Mouse (Mus musculus): ENCODE data around the gene Rpusd3.

Gene Rpusd3

DNA sequence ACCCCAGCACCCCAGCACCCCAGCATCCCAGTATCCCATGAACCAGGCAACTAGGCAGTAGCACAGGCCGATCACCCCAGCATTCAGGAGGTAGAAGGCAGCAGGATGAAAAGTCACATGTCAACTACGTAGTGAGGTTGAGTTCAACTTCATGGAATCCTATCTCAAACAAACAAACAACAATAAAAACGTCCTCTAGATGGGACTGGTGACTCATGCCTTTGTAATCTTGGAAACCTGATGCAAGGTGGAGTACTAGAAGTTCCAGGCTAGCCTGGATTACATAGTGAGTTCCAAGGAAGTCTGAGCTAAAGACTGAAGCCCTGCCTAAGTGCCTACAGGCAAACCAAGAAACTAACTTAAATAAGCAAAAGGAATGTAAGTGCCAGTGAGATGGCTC, 11.7 kb upstream of the Rpusd3 start:
- no peak for DNase-seq (ENCODE audit: inconsistent age in 2 of 2, low spot score in 1 of 2)

DNA sequence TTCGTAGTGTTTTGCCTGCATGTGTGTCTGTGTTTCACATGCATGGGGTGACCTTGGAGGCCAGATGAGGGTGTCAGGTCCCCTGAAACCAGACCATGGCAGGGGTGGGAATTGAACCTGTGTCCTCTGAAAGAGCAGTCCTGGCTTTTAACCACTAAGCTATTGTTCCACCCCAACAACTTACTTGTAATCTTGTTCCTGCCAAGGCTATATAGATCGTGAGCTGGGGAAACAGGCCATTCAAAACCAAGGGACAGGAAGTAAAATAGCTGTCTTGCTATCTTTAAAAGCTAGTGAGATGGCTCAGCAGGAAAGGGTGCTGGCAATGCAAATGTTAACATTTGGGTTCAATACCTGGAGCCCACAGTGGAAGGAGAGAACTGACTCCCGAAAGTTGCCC, 10.8 kb upstream of the Rpusd3 start:
- DNase-seq (ENCODE audit: inconsistent age in 2 of 2, low spot score in 1 of 2) = no peak

DNA sequence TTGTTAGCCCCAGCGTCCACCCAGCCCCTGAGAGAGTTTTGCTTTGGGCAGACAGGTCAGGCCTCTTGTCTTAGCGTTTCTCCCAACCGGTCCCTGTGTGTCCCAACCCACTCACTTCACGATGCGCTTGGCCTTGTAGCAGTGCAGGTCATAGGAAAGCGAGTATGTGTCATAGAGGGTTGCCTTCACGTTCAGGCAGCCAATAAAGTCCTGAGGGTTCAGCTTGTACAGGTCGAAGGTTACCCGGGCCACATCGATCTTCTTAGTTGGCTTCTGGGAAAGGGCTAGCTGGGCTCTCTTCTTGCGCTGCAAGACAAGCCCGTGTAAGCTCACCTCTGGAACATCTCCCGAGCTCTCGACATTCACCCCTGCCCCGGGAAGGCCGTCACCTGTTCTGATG, 8.9 kb upstream of the Rpusd3 start:
- no peak for DNase-seq (ENCODE audit: inconsistent age in 2 of 2, low spot score in 1 of 2)

DNA sequence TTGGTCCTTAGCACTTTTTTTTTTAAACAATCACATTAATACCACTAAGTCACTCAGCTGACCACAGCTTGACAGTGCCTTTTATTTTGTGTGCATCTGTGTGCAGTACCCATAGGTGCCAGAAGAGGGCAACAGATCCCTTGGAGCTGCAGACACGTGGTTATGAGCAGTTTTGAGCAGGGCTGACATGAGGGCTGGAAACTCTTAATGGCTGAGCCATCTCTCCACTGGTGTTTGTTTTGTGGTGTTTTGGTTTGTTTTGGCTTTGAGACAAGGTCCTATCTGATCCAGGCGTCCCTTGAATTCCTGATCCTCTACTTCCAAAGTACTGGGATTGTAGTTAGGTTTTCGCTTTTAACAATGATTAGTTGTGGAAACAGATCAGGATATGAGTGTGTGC, 8.3 kb upstream of the Rpusd3 start:
- peak in 1 of 2 experiments; percentile 58 for DNase-seq (ENCODE audit: inconsistent age in 2 of 2, low spot score in 1 of 2)

DNA sequence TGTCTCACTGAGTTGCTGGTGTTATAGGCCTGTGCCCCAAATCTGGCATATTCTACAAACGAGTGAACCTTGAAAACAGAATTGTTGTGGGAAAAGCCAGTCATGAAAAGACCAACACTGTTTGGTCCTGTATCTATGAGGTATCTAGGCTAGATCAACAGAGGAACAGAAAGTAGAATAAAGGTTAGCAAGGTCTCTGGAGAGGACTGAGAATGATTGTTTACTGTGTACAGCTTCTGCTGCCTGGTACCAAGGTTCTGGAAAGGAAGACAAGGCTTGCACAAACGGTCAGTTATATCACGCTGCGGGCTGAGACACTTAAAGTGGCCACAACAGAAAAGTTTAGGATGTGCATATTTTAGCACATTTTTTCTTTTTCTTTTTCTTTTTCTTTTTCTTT, 7.6 kb upstream of the Rpusd3 start:
- no peak for DNase-seq (ENCODE audit: inconsistent age in 2 of 2, low spot score in 1 of 2)

DNA sequence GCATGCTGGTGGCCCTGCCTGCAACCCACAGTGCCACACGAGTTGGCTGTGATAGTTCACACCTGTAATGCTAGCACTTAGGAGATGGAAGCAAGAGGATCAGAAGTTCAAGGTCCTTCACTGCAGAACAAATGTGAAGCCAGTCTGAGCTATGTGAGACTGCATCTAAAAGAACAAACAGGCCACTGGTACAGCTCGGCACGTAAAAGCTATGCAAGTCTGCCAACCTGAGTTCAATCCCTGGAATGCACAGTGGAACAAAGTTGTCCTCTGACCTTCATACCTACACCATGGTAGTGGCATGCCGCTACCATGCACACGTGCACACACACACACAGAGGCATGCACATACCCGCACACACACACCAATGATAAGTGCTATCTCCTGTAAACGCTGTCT, 5.0 kb upstream of the Rpusd3 start:
- peak in 1 of 2 experiments; percentile 59 for DNase-seq (ENCODE audit: inconsistent age in 2 of 2, low spot score in 1 of 2)

DNA sequence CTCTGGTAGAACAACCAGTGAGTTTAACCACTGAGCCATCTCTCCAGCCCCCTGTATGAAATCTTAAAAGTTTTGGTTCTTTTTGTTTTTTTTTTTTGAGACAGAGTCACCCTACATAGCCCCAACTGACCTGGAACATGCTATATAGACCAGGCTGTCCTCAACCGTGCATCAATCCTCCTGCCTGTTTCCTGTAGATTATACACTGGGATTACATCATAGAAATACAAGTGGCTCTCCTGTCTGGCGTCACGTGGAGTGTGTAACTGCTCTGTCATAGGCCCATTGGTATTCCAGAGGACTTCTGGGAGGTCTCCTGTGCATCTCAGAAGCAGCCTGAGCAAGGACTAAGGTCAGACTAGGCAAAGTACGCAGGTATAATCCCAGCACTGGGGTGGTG, 3.9 kb upstream of the Rpusd3 start:
- no peak for DNase-seq (ENCODE audit: inconsistent age in 2 of 2, low spot score in 1 of 2)

DNA sequence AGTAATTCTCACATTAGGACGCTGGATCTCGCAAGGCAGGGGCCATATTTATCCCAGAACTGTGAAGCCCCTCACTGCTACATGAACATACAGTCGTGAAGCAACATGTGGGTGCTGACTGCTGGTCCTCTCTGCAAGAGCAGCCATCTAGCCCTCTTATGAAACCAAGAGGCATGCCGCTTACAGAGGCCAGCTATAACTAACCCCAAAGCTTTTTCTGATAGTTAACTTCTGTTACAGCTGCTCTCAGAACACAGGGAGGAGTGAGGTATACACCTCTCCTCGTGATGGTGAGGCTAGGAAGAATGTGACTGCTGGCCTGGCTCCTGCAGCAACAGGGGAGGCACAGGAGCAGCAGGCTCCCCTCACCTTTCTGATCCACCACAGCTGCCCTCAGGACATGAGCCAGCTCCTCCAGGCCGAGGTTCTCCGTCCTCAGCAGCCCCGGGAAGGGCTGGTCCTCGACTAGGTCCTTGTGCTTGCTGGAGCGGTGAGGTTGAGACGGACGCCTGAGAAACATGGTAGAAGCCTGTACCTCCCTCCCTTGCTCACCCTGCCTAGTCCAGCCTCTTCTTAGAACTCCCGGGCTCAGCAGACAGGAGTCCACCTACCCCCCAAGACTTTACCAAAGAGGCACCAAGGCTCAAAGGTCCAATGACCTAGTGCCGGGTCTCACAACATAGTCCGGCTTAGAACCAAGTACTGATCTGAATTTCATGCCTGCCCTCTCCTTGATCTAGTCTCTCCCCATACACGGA, 520 bp downstream of the Rpusd3 start:
- no peak for DNase-seq (ENCODE audit: inconsistent age in 2 of 2, low spot score in 1 of 2)

DNA sequence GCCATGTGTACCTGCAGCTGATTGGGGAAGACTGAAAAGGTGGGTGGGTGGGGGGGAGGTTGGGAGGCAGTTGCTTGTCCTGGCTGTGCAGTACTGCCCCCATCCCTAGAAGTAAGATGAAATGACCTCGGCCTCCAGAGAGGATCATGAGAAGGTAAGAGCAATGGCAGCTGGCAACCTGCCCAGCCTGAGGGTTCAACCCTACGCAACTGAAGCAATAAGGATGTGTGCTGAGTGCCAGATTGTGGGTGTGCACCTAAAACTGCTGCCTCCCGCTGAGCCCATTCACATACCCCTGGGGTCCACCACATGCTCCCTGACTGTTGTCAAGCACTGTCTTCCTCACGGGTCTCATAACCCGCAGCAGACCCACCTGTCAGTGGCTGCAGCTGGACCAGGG, 2.7 kb downstream of the Rpusd3 start:
- no peak for DNase-seq (ENCODE audit: inconsistent age in 2 of 2, low spot score in 1 of 2)

DNA sequence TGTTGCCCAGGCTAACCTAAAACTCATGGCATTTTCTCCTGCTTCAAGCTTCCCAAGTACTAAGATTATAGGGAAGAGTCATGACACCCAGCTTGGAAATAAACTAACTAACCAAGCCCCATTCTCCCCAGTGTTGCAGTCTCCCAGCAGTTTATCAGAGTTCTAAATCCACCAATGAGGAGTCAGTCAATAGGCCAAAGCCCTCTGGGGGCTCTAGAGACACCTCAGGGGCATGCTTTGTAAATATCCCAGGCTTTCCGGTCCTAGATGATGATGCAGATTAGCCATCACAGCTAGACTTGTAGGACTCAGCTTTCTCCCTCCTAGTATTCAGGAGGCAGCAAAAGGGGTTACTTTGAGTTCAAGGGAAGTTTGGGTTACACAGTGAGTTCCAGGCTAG, 9.1 kb downstream of the Rpusd3 start:
- no peak for DNase-seq (ENCODE audit: inconsistent age in 2 of 2, low spot score in 1 of 2)

DNA sequence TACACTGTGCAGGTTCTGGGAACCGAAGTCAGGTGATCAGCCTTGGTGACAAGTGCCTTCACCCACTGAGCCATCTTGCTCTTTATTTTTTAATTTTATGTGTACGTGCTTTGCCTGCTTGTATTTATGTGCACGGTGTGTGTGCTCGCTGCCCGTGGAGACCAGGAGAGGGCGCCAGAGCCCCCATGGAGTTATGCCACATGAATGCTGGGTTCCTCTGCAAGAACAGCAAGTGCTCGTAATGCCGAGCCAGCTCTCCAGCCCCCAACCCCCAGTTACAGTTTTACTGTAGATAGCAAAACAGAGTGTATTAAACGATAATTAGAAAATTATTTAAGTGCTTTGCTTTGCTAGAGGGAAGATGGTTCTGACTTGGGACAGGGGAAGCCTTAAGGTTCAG, 12.5 kb downstream of the Rpusd3 start:
- no peak for DNase-seq (ENCODE audit: inconsistent age in 2 of 2, low spot score in 1 of 2)

DNA sequence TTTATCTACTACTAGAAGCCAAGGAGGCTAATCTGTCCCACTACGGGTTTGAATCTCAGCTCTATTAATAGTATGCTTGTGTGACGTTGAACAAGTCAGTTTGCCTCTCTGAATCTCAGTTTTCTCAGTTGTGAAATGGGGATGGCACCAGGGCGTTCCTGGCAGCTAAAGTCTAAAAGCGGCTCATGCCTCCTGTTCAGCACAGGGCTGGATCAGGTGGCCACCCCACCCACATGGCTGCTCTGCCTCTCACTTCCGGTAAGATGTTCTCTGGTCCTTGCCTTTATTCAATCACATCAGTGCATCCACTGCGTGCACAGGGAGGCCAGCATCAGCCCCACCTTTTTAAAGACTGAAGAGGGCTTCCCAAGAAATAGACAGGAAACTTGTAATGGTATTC, 13.7 kb downstream of the Rpusd3 start:
- no peak for DNase-seq (ENCODE audit: inconsistent age in 2 of 2, low spot score in 1 of 2)

DNA sequence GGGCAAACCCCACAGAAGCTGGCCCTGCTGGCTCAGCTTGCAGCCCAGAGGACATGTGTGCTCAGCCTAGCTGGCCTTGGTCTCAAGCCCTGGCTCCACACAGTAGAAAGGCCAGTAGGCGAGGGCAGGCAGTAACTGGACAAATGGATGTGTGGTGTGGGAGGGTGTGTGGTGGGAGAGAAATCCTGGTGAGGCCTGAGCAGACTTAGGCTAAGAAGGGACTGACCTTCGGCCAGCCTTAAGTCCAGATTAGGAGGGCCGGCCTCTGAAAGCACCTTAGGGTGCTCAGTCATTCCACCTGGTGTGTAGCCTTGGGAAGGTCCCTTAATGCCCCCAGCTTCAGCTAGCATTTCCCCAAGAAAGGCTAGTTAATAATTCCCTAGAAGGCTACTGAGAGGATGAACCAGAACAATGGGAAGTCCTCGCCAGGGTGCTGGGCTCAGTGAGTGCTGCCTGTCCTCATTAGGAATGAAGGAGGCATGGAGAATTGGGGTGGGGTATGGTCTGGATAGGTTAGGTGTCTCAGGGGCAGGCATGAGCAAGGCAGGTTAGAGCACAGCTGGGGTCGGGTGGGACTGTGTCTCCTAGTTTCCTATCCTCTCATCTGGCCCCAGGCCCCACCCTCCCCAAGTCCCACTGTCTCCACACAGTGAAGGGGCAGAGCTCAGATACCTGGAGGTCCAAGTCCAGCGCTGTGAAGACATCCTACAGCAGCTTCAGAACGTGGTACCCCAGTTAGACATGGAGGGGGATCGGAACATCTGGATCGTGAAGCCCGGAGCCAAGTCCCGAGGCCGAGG, 14.3 kb downstream of the Rpusd3 start:
- no peak for DNase-seq (ENCODE audit: inconsistent age in 2 of 2, low spot score in 1 of 2)

DNA sequence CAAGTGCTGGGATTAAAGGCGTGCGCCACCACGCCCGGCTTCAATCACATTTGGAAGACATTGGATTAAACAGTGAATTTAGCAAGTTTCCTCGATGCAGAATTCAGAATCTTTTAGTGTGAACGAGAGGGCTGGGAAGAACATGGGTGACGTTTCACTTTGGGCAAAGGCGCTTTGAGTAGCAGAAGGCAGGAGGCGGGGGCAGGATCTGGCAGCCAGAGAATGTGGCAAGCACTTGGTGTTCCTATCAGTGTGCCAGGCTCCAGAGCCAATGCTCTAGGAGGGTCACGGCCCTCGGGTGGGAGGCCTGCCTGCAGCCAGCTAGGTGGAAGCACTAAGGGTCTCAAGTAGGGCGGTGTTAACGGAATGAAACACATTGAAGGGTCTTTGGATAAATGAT, 17.0 kb downstream of the Rpusd3 start:
- no peak for DNase-seq (ENCODE audit: inconsistent age in 2 of 2, low spot score in 1 of 2)

DNA sequence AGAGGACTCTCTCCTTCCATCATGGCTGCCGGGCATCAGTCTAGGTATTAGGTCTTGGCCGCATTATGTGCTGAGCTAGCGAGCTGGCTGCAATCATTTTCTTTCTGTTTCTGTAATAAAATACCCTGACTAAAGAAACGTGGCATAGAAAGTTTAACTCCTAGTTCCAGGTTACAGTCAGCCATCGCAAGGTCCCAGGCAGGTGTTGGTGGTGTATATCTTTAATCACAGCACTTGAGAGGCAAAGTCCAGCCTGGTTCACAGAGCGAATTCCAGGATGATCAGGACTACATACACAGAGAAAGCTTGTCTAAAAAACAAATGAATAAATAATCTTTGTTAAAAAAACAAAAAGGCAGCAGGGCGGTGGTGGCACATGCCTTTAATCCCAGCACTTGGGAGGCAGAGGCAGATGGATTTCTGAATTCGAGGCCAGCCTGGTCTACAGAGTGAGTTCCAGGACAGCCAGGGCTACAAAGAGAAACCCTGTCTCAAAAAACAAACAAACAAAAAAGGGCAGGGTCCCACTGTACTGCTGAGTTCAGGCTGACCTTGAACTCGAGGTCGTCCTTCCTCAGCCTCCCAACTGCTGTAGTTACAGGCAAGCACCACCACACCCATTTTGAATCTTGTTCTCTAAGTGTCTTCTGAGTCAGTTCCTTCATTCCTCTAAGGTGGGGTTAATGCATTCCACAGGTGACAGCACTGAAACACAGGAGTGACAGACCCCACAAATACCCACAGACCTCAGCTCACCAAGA, 22.7 kb downstream of the Rpusd3 start:
- DNase-seq (ENCODE audit: inconsistent age in 2 of 2, low spot score in 1 of 2) = no peak

DNA sequence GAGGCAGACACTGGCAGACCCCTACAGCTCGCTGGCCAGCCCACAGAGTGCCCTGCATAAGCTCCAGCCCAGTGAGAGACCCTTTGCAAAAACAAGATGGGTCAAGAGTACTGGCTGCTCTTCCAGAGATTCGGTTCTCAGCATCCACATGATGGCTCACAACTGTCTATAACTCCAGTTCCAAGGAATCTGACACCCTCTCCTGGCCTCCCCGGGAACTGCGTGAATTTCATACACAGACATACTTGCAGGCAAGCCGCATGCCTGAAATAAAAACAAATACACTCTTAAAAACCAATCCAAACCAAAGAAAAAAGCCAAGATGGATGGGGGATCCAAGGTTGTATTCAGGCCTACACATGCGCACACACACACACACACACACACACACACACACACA, 23.6 kb downstream of the Rpusd3 start:
- no peak for DNase-seq (ENCODE audit: inconsistent age in 2 of 2, low spot score in 1 of 2)

DNA sequence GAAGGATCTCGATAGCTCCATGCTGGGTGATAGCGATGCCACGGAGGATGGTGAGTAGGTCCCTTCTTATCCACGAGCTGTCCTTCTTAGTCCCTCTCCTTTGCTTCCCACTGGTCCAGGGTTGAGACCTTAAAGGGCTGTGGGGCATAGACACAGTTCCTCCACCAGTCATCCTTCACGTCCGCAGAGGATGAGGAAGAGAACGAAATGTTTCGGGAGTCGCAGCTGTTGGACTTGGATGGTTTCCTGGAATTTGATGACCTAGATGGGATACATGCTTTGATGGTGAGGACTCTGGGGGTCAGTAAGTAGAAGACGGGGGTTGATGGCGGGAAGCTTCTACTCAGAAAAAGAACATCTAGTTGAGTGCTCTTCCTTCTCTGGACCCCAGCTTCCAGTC, 24.3 kb downstream of the Rpusd3 start:
- DNase-seq (ENCODE audit: inconsistent age in 2 of 2, low spot score in 1 of 2) = peak in 1 of 2 experiments; percentile 17

DNA sequence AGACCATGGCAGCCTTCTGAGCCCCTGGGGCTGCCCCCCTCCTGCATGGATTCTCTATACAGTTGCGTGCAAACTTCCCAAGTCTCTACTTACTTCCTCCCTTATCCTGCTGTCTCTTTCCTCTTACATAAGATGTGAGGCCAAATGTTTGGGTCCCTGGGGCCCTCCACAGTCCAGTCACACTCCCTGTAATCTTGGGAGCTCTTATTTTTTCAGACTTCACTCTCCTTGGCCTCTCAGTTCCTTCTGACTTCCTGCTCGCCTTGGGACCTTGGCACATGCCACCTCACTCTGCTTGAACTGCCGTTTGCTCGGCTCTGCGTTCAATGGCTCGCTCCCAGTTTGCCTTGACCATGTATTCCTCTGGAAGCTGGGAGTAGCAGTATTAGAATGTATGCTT, 25.2 kb downstream of the Rpusd3 start:
- no peak for DNase-seq (ENCODE audit: inconsistent age in 2 of 2, low spot score in 1 of 2)

DNA sequence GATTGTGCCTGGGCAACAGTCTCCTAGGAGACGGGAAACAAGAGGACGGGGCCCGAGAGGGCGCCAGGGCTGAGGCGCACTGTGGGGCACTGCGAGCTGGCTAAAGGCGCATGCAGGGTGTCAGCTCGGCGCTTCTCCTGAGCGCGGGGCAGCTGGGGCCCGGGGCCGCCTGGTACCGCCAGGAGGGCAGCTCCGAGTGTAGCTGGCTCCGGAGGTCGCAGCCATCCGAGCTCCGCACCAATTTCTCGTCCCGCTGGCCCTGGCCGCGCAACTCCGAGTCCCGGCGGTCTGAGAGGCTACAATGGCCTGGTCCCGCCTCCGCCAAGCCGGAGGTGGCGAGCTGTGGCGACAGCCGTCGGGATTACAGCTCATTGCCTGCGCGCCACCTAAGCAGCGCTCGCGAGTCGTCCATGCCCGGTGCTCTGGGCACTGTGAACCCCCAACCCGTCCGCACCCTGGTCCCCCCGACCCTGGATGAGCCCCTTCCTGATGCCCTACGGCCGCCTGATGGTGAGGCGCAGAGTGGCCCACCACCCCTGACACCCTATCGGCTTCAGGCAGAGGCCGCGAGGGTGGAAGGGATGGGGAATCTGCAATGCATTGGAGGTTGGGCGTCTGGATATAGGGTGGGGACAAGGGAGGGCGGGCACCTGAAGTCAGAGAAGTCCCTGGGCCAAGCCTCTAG, 26.6 kb downstream of the Rpusd3 start:
- peak; percentile 53 to 85 for DNase-seq (ENCODE audit: inconsistent age in 2 of 2, low spot score in 1 of 2)

DNA sequence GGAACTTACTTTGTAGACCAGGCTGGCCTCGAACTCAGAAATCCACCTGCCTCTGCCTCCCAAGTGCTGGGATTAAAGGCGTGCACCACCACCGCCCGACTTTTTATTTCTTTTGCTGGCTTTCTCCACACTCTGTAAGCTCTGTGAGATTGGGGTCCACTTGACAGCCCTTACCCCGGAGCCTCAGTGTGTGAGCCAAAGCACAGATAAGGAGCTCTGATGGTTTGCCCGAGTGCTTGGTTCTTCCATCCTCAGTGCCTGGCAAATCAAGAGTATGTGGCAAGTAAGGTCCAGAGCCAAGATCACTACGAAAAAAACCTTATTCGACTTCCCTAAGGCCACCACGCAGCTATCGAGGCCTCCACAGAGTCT, 27.1 kb downstream of the Rpusd3 start:
- no peak for DNase-seq (ENCODE audit: inconsistent age in 2 of 2, low spot score in 1 of 2)

DNA sequence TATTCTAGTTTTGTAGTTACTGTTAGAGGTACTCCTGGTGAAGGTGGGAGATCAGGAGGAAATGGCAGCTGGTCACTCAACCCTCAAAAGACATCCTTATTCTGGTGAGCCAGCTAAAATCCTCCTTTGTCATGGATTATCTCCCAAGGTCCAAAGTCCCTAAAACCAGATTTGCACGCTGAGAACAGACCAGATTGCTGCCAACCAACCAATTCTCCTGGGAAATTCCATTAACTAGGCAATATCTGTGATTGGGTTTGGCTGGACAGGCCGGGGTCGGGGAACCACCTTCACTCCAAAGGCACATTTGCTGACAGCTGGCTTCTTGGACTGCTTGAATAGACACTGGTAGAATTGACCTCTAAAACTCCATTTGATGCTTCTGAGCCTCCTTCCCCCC, 28.4 kb downstream of the Rpusd3 start:
- DNase-seq (ENCODE audit: inconsistent age in 2 of 2, low spot score in 1 of 2) = no peak

Data from adrenal gland, adult (tissue).